Mouse (Mus musculus) adrenal gland, postnatal 10 days (tissue): ENCODE data around the gene Cntn5. TPM values are rescaled to one million over a fixed set of nuclear protein-coding genes. Genes with fewer than 3 reads are reported as not detected.

ENCODE experiments used
- DNase-seq: peaks from one replicate; pipeline ENCODE4 v3.0.0; 2021; ENCODE audit warnings: mixed read lengths
- total RNA-seq, 2 experiments: library from RNA; stranded (reverse); gene quantifications; 2 replicates each; pipeline ENCODE4 v1.2.3; 2021

The Cntn5 gene
- total RNA-seq, 2 experiments from 2014 or later, result 0.63 to 1.2 TPM

GRCm38 (mm10) chr9:10229716-10230115 is 674.9 kb downstream of the Cntn5 start:
- DNase-seq, result no peak

- DNase-seq, result no peak
Observed at GRCm38 (mm10) chr9:10226013-10226412, 678.6 kb downstream of the Cntn5 start.

DNA sequence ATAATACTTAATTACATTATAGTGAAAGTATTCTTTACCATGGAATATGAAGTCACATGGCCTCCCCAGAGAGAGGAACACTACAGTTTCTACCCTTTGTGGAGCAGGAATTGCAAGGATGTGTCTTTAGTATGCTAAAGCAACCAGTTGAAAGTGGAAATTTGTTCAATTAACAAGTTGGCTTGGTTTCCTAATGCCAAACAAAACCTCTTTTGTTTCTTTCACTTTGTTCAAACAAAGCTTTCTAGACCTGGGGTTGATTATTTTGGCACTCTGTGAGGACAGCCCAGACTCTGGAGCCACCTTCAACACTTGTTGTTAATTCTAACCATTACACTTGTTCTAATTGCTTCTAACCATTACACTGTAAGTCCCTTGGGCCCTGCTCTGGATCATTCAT is 718.5 kb downstream of the Cntn5 start:
- DNase-seq, result no peak

DNA sequence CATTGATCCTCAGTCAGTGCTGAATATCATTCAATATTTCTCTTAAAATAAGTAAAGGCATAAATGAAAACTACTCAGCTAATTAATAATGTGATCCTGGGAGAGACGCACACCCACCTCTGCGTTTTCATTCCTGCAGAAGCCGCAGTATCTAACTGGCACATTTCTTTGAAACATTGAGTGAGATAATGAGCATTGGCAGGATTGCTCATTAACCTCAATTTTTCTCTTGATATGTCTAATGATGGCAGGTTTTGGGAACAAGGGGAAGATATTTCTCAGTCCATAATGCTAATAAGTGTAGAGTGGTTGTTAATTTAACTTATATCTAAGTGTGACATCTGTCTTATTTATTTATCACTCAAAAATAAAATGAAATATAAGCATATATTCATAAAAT is 734.0 kb downstream of the Cntn5 start:
- DNase-seq, result no peak

GRCm38 (mm10) chr9:10121350-10122057 is 783.1 kb downstream of the Cntn5 start:
- no peak for DNase-seq

DNA sequence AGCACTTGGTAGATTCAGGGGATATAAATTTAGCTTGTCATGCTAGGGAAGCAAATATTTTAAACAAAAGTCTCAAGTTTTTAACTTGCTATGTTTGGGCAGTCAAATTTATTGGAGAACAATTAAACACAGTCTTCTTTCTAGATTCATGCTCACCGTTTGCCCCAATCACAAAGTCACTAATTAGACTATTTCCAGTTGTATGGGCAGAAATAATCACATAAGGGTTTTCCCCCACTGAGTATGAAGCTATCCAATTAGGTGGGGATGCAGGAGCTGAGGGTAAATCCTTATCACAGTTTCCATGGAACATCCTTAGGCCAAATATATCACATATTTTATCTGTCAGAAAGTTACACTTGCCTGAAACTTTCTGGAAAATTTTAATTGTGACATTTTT is 788.0 kb downstream of the Cntn5 start:
- DNase-seq, result no peak

GRCm38 (mm10) chr9:10109156-10109555 is 795.4 kb downstream of the Cntn5 start:
- DNase-seq, result no peak

GRCm38 (mm10) chr9:10107861-10108260 is 796.7 kb downstream of the Cntn5 start:
- no peak for DNase-seq

GRCm38 (mm10) chr9:10101812-10102440 is 802.6 kb downstream of the Cntn5 start:
- no peak for DNase-seq

GRCm38 (mm10) chr9:10076282-10076681 is 828.3 kb downstream of the Cntn5 start:
- no peak for DNase-seq

DNA sequence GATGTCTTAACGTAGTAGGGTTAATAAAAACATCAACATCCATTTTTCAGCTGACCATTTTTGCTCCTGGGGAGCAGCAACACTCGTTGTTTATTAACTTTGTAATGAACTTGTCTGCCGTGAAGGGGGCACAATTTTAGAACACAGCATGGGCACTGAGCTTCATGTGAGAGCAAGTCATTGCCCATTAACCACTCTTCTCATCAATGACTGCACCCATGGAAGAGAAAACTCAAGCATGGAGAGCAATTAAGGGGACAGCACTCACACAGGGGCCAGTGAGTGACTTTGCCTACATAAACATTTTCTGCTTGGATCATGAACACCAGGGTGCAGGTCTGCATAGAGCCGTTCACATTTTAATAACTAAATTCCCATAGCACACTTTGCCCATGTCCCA is 831.2 kb downstream of the Cntn5 start:
- no peak for DNase-seq

GRCm38 (mm10) chr9:10072860-10073259 is 831.7 kb downstream of the Cntn5 start:
- DNase-seq, result no peak

DNA sequence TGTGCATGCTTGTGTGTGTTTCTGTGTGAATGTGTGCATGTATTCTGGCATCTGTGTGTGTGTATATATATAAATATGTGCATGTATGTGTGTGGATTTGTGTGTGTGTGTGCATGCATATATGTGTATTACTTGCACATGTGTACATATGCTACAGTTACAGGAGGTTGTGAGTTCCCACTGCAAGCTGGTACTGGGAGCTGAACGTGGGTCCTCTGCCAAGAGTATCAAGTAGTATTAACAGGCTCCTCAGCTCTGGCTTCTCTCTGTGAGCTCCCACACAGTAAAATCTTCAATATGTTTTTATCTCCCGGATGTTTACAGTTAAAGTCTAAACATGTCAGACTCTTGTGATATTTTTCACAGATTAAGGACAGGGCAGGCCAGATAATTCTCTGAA is 833.3 kb downstream of the Cntn5 start:
- no peak for DNase-seq

GRCm38 (mm10) chr9:10044969-10045789 is 859.4 kb downstream of the Cntn5 start:
- no peak for DNase-seq

DNA sequence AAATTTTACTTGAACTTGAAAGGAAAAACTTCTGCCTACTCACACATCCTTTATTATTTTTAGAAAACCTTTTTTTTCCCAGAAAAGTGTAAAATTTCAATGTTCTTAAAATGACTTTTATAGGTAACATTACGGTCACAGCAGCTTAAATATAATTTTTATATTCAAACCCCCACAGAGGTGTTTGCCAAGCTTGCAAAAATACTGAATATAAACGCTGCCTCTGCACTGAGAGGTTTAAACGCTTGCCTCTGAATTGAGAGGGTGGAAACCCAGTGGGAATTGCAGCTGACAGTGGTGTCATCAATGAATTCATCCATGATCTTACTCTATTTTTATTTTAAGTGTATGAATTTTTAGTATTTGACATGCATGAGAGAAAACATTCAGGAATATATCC is 861.6 kb downstream of the Cntn5 start:
- no peak for DNase-seq

GRCm38 (mm10) chr9:10015129-10015528 is 889.4 kb downstream of the Cntn5 start:
- no peak for DNase-seq

- no peak for DNase-seq
Observed at GRCm38 (mm10) chr9:9984028-9984427, 920.5 kb downstream of the Cntn5 start.

- no peak for DNase-seq
Observed at GRCm38 (mm10) chr9:9983220-9983619, 921.4 kb downstream of the Cntn5 start.

DNA sequence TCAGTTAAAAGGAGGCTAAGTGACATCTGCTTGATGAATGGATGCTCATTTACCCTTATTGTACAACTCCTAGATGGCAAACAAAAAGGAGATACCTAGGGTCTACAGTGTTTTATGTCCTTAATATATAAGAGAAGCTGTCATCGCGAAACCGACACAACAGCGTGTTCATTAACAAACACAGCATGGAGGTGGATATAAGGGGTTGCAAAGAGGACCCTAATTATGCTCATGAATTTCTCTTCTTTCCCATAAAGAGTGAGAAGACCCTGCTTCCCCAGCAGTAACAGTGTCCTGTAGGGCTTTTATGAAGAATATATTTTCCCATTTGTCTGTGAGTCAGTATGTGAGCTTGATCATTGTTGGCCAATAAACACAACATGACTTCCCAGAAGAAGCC is 939.2 kb downstream of the Cntn5 start:
- no peak for DNase-seq

DNA sequence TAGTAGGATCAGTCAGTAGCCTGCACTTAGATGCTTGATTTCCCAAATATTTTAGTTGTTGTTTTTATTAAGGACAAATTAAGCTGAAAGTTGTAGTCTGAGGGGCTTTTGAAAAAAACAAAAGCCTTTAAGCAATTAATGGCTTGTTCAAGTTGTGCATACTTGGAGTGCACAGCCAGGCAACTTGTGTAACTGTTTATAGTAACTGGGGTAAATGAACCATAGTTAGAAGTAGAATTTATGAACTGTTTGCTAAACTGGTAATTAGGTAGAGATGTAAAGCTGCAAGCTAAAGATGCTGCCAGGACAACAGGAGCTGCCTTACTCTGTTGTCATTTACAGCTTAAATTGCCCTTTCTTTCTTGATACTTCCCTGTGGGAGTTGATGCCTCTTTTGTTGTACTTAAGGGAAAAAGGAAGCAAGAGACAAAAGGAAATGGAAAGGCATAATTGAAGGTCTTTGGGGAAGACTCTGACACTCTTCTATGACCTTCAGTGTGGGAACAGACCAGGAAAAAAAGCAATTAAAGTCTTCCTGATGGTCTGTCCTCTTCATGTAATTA is 943.9 kb downstream of the Cntn5 start:
- DNase-seq, result no peak

GRCm38 (mm10) chr9:9949346-9949745 is 955.2 kb downstream of the Cntn5 start:
- DNase-seq, result no peak

DNA sequence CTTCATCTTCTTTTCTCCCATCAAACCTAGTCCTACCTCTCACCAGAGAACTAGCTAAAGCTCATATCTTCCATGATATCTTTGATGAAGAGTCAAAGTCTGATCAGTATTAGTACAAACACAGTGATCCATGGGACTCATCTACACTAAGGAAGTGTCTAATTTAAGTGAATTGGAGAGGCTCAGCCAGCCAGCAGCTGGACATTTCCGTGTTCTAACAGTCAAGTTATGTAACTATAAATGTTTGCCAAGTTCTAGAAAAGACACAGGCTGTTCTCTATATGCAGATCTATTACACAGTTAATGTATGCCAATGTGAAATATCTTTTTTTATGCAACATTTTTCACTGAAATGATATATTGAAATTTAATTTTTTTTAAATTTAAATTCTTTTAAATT is 959.7 kb downstream of the Cntn5 start:
- DNase-seq, result no peak
